Mouse (Mus musculus) kidney, adult 2 months (tissue): Measurements from ENCODE around the gene Rbms2. TPM values are rescaled to one million over a fixed set of nuclear protein-coding genes. Genes with fewer than 3 reads are reported as not detected.

Source experiments
- DNase-seq: peaks from one replicate; pipeline ENCODE4 v3.0.0; 2021
- H3K27ac ChIP-seq: fragments of 200-500 bp; 2 replicates; pipeline ENCODE4 v1.5.1; 2012; ENCODE audit warnings: low read depth, low read length, control low read depth, inconsistent platforms; ENCODE audit not compliant: insufficient read depth
- H3K27me3 ChIP-seq: fragments of 200-500 bp; replicated peaks from 2 replicates; pipeline ENCODE4 v1.6.1; 2012; ENCODE audit warnings: mild to moderate bottlenecking, moderate library complexity, low read length, inconsistent platforms; ENCODE audit not compliant: control insufficient read depth, insufficient read depth
- H3K36me3 ChIP-seq: fragments of 200-500 bp; 2 replicates; pipeline ENCODE4 v1.6.1; 2012; ENCODE audit warnings: mild to moderate bottlenecking, moderate library complexity, low read length, inconsistent platforms; ENCODE audit not compliant: control insufficient read depth, insufficient read depth
- H3K4me1 ChIP-seq: fragments of 200-500 bp; 2 replicates; pipeline ENCODE4 v1.6.1; 2011; ENCODE audit warnings: low read length; ENCODE audit not compliant: control insufficient read depth, insufficient read depth
- H3K4me3 ChIP-seq: fragments of 200-500 bp; 2 replicates; pipeline ENCODE4 v1.5.1; 2011; ENCODE audit warnings: mild to moderate bottlenecking, low read depth, low read length, control low read depth; ENCODE audit not compliant: insufficient read depth
- CTCF ChIP-seq: fragments of 200-500 bp; conservative IDR thresholded peaks from 2 replicates; pipeline ENCODE4 v1.5.1; 2011; ENCODE audit warnings: low read depth, mild to moderate bottlenecking, control low read depth, low read length, moderate library complexity, mixed read lengths; ENCODE audit not compliant: insufficient read depth, insufficient read length
- POLR2A ChIP-seq: fragments of 200-500 bp; IDR thresholded peaks from one replicate; pipeline ENCODE4 v1.6.1; 2011; ENCODE audit warnings: low read depth, low read length, control low read depth
- WGBS: fragments of 180-500 bp; shearing (Covaris S2); methylation state at CpG from one replicate; pipeline ENCODE4 v1.1.7; 2018; 5-methylcytosine and 5-hydroxymethylcytosine counted together
- polyA plus RNA-seq: library from polyadenylated mRNA; depleted of rRNA; stranded (reverse); fragments of >200 nt; gene quantifications from 2 replicates; pipeline ENCODE4 v1.2.3, GENCODE M21; 2012

The Rbms2 gene
- polyA plus RNA-seq, 1 experiment: 69.0 TPM

DNA sequence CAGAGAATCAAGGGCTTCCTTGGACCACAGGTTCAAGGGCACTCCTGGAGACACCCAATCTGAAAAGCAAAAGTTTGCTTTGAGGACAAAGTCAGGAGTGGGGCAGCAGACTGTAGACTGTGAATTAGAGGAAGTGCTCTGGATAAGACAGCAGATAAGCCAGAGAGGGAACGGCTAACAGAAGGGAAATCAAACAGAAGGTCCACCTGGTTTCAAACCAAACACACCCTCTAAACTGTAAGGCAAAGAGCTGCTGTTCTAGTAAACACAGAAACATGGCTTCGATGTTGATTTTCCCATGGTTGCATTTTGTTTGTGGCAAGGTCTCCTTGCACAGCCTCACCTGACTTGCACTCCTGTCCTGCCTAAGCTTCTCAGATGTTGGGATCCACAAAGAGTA is 11.4 kb upstream of the Rbms2 start:
- H3K4me3 ChIP-seq: no peak overlapping the region
- no peaks in the 10 kb centered on the region for H3K27me3 ChIP-seq
- H3K4me1 ChIP-seq: 0 out of 2 replicates have a peak, but pooled peaks cover 4% of the 10 kb centered on the region
- DNase-seq: no peak
- no peak for TF ChIP-seq CTCF
- no peak for TF ChIP-seq POLR2A
- no peaks in the 10 kb centered on the region for H3K36me3 ChIP-seq
- WGBS: 84% methylated on average over 2 of the region's 2 CpGs
- H3K27ac ChIP-seq: no peak overlapping the region

- TF ChIP-seq CTCF (peak; percentile 48), POLR2A (no peak)
- Histone ChIP-seq H3K4me3 (no peak overlapping the region), H3K27ac (no peak overlapping the region), H3K27me3 (no peaks in the 10 kb centered on the region), H3K36me3 (no peaks in the 10 kb centered on the region), H3K4me1 (no peaks in the 10 kb centered on the region)
- WGBS: 46% methylated on average over 2 of the region's 2 CpGs
- peak; percentile 81 for DNase-seq
Observed at GRCm38 (mm10) chr10:128188242-128188877, 8.3 kb upstream of the Rbms2 start.

DNA sequence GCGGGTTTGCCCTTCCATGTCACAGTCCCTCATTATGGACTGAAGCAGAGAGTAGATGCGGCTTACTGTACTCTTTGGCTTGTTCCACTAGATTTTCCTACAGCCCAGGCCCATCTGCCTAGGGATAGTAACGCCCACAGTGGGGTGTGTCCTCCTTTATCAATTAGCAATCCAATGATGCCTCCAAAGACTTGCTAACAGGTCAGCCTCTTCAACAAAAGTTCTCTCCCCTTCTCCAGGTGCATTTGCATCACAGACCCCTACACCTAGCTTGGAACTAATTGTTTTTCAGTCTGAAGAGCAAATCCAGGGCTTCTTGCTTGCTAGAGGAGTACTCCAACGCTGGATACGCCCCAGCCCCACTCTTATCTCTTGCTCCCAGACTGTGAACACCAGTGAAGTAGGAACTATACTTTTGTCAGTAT is 7.1 kb upstream of the Rbms2 start:
- no peak overlapping the region for H3K4me3 ChIP-seq
- no peak for DNase-seq
- no peaks in the 10 kb centered on the region for H3K27me3 ChIP-seq
- H3K36me3 ChIP-seq: no peaks in the 10 kb centered on the region
- TF ChIP-seq POLR2A: no peak
- TF ChIP-seq CTCF: no peak
- WGBS: 77% methylated on average over 5 of the region's 5 CpGs
- H3K27ac ChIP-seq: no peak overlapping the region
- no peaks in the 10 kb centered on the region for H3K4me1 ChIP-seq

- WGBS: 51% methylated on average over 2 of the region's 2 CpGs
- no peak overlapping the region for H3K27ac ChIP-seq
- TF ChIP-seq POLR2A (no peak), CTCF (peak; percentile 98)
- H3K36me3 ChIP-seq: no peaks in the 10 kb centered on the region
- H3K4me1 ChIP-seq: no peaks in the 10 kb centered on the region
- H3K4me3 ChIP-seq: no peak overlapping the region
- DNase-seq: peak; percentile 86
- H3K27me3 ChIP-seq: no peaks in the 10 kb centered on the region
Observed at GRCm38 (mm10) chr10:128185959-128186358, 5.9 kb upstream of the Rbms2 start.

DNA sequence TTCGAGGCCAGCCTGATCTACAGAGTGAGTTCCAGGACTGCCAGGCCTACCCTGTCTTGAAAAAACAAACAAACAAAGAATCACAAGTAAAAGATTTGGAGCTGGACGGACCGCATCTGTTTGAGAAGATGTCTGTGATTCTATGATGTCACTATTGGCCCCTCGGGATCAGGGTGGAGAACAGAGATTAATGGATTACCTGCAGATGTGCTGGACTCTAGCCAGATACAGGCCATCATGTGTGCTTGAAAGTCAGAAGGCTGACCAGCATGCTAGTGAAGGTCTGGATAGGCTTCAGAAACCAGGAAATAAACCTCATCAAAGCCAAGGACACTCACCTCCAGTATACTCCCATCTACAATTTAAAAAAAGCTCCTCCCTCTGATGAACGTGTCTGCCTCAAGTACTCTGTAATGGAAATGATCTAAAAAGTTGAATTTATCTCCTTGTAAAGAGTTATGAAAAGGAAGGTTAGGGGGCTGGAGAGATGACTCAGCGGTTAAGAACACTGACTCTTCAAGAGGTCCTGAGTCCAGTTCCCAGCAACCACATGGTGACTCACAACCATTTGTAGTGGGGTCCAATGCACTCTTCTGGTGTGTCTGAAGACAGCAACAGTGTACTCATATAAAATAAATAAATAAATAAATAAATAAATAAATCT is 5.3 kb upstream of the Rbms2 start:
- no peaks in the 10 kb centered on the region for H3K27me3 ChIP-seq
- peak; percentile 36 for DNase-seq
- H3K4me1 ChIP-seq: no peaks in the 10 kb centered on the region
- H3K36me3 ChIP-seq: no peaks in the 10 kb centered on the region
- H3K27ac ChIP-seq: no peak overlapping the region
- no peak overlapping the region for H3K4me3 ChIP-seq
- TF ChIP-seq CTCF (no peak), POLR2A (no peak)
- 73% methylated on average over 6 of the region's 6 CpGs for WGBS

- H3K27me3 ChIP-seq: no peaks in the 10 kb centered on the region
- TF ChIP-seq CTCF (no peak), POLR2A (no peak)
- H3K27ac ChIP-seq: no peak overlapping the region
- no peaks in the 10 kb centered on the region for H3K36me3 ChIP-seq
- no peak for DNase-seq
- no peak overlapping the region for H3K4me3 ChIP-seq
- no peaks in the 10 kb centered on the region for H3K4me1 ChIP-seq
- WGBS: 79% methylated on average over 2 of the region's 2 CpGs
Observed at GRCm38 (mm10) chr10:128184296-128184695, 4.2 kb upstream of the Rbms2 start.

DNA sequence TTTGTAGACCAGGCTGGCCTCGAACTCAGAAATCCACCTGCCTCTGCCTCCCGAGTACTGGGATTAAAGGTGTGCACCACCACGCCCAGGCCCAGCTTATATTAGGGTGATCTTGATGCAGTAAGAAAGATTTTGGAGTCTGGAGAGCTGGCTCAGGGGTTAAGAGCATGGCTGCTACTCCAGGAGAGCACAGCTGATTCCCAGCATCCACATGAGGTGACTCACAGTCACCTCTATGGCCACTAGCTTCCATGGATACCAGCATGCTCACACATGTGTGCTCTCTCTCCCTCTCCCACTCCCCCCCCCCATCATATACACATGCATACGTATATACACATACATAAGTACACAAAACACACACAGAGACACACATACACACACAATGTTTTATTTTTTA is 2.8 kb downstream of the Rbms2 start:
- Histone ChIP-seq H3K27ac (no peak overlapping the region), H3K27me3 (no peaks in the 10 kb centered on the region), H3K4me1 (peaks cover 16% of the 10 kb centered on the region), H3K4me3 (no peak overlapping the region), H3K36me3 (no peaks in the 10 kb centered on the region)
- 91% methylated on average over 4 of the region's 4 CpGs for WGBS
- no peak for TF ChIP-seq CTCF
- TF ChIP-seq POLR2A: no peak
- DNase-seq: no peak
